Mouse (Mus musculus) heart, embryonic 16.5 days (tissue): ENCODE results near the gene Ddx25. TPM values are rescaled to one million over a fixed set of nuclear protein-coding genes. Genes with fewer than 3 reads are reported as not detected.

Source experiments
- ATAC-seq: fragments of 200-750 bp; cut with Nextera tagmentation; replicated peaks from 2 replicates; pipeline ENCODE4 v1.8.0; 2017; ENCODE audit warnings: moderate number of reproducible peaks; ENCODE audit not compliant: insufficient read depth, low FRiP score; ENCODE audit errors: extremely low read depth
- H3K27ac ChIP-seq: fragments of 300-500 bp; sonication (generic); 2 replicates; pipeline ENCODE4 v1.5.1; 2014; ENCODE audit warnings: mild to moderate bottlenecking, low read length, control low read depth, moderate library complexity
- H3K27me3 ChIP-seq: fragments of 300-500 bp; sonication (generic); 2 replicates; pipeline ENCODE4 v1.6.1; 2014; ENCODE audit warnings: low read length, mixed read lengths; ENCODE audit not compliant: control insufficient read depth, insufficient read depth
- H3K36me3 ChIP-seq: fragments of 300-500 bp; sonication (generic); 2 replicates; pipeline ENCODE4 v1.6.1; 2014; ENCODE audit not compliant: control insufficient read depth, insufficient read depth
- H3K4me1 ChIP-seq: fragments of 300-500 bp; sonication (generic); 2 replicates; pipeline ENCODE4 v1.6.1; 2014; ENCODE audit warnings: low read length, mixed read lengths; ENCODE audit not compliant: control insufficient read depth, insufficient read depth
- H3K4me2 ChIP-seq: fragments of 300-500 bp; sonication (generic); 2 replicates; pipeline ENCODE4 v1.6.1; 2014; ENCODE audit warnings: low read depth, mild to moderate bottlenecking, control low read depth, low read length
- H3K4me3 ChIP-seq: fragments of 300-500 bp; sonication (generic); 2 replicates; pipeline ENCODE4 v1.5.1; 2014; ENCODE audit warnings: mild to moderate bottlenecking, control low read depth, low read length
- H3K9ac ChIP-seq: fragments of 300-500 bp; sonication (generic); 2 replicates; pipeline ENCODE4 v1.6.1; 2014; ENCODE audit warnings: low read length, control low read depth
- H3K9me3 ChIP-seq: fragments of 300-500 bp; sonication (generic); replicated peaks from 2 replicates; pipeline ENCODE4 v1.6.1; 2016; ENCODE audit warnings: low read length; ENCODE audit not compliant: control insufficient read depth
- WGBS: fragments of 180-500 bp; shearing (Covaris S2); extraction: QIAGEN DNeasy Blood & Tissue Kit; methylation state at CpG from one replicate; pipeline ENCODE4 v1.1.7; 2014; 5-methylcytosine and 5-hydroxymethylcytosine counted together
- polyA plus RNA-seq: library from polyadenylated mRNA; unstranded; fragments of >200 nt; fragmentation: Nextera tagmentation; extraction: Ambion mirVana; gene quantifications from 2 replicates; pipeline ENCODE4 v1.2.1, GENCODE M21; 2015

Gene Ddx25
- 0.57 and 0.63 TPM in 2 replicates for polyA plus RNA-seq

- Histone ChIP-seq H3K27ac (peak within 1 kb of the TSS; percentile 77), H3K9me3 (no peaks in the 10 kb centered on the region), H3K27me3 (peaks cover 17% of the 10 kb centered on the region), H3K36me3 (peaks cover 11% of the 10 kb centered on the region), H3K4me1 (peaks cover 20% of the 10 kb centered on the region), H3K4me3 (peak within 1 kb of the TSS; percentile 94), H3K4me2 (peak within 1 kb of the TSS; percentile 95), H3K9ac (peak within 1 kb of the TSS; percentile 83)
- 1% methylated on average over 52 of the region's 59 CpGs for WGBS
- peak; percentile 56 for ATAC-seq
These were observed at the start of gene Ddx25, which contains the start of gene Pus3 for GRCm38 (mm10) chr9:35558257-35559008. Gene Ddx25, minus strand, starts transcription at chr9:35558528. Gene Pus3, plus strand, starts transcription at chr9:35558595.

- Histone ChIP-seq H3K9me3 (no peaks in the 10 kb centered on the region), H3K27me3 (no peaks in the 10 kb centered on the region), H3K36me3 (no peaks in the 10 kb centered on the region), H3K4me1 (no peaks in the 10 kb centered on the region), H3K4me2 (no peak overlapping the region), H3K27ac (no peak overlapping the region), H3K4me3 (no peak overlapping the region), H3K9ac (no peak overlapping the region)
- no peak for ATAC-seq
- WGBS: 58% methylated on average over 8 of the region's 8 CpGs
These were observed 49.5 kb upstream of the Ddx25 start for GRCm38 (mm10) chr9:35607647-35608405.

GRCm38 (mm10) chr9:35592903-35593302 is 34.6 kb upstream of the Ddx25 start:
- WGBS: 6% methylated on average over 2 of the region's 2 CpGs

GRCm38 (mm10) chr9:35587674-35588073 is 29.3 kb upstream of the Ddx25 start:
- 24% methylated on average over 1 of the region's 1 CpGs for WGBS

More at GRCm38 (mm10) chr9:35592903-35593302, 34.6 kb upstream of the Ddx25 start:
- Histone ChIP-seq H3K4me2 (no peak overlapping the region), H3K27me3 (no peaks in the 10 kb centered on the region), H3K4me3 (no peak overlapping the region), H3K9ac (no peak overlapping the region), H3K9me3 (no peaks in the 10 kb centered on the region), H3K27ac (no peak overlapping the region), H3K36me3 (no peaks in the 10 kb centered on the region), H3K4me1 (no peaks in the 10 kb centered on the region)
- ATAC-seq: no peak

GRCm38 (mm10) chr9:35574416-35574815 is 16.1 kb upstream of the Ddx25 start:
- Histone ChIP-seq H3K4me1 (peaks cover 3% of the 10 kb centered on the region; the same call in 1 of the 2 replicates), H3K27me3 (peaks cover 9% of the 10 kb centered on the region), H3K36me3 (no peaks in the 10 kb centered on the region), H3K27ac (no peak overlapping the region), H3K9me3 (no peaks in the 10 kb centered on the region), H3K9ac (0 out of 2 replicates have a peak overlapping the region, but pooled peaks have one; percentile 34), H3K4me3 (peak overlapping the region; percentile 47), H3K4me2 (peak overlapping the region; percentile 65)
- WGBS: 5% methylated on average over 32 of the region's 32 CpGs
- ATAC-seq: no peak

More at GRCm38 (mm10) chr9:35587674-35588073, 29.3 kb upstream of the Ddx25 start:
- no peak overlapping the region for H3K9ac ChIP-seq
- no peak overlapping the region for H3K4me3 ChIP-seq
- no peaks in the 10 kb centered on the region for H3K4me1 ChIP-seq
- H3K9me3 ChIP-seq: no peaks in the 10 kb centered on the region
- H3K4me2 ChIP-seq: no peak overlapping the region
- no peak for ATAC-seq
- no peaks in the 10 kb centered on the region for H3K27me3 ChIP-seq
- no peak overlapping the region for H3K27ac ChIP-seq
- H3K36me3 ChIP-seq: no peaks in the 10 kb centered on the region

- Histone ChIP-seq H3K27me3 (peaks cover 7% of the 10 kb centered on the region), H3K4me2 (peak overlapping the region; percentile 69), H3K4me1 (peaks cover 5% of the 10 kb centered on the region), H3K4me3 (peak overlapping the region; percentile 74), H3K9ac (peak overlapping the region; percentile 75), H3K9me3 (no peaks in the 10 kb centered on the region), H3K27ac (peak overlapping the region; percentile 90), H3K36me3 (peaks cover 15% of the 10 kb centered on the region)
- 5% methylated on average over 5 of the region's 5 CpGs for WGBS
- ATAC-seq: no peak
These were observed 12.3 kb upstream of the Ddx25 start for GRCm38 (mm10) chr9:35570663-35571062.

GRCm38 (mm10) chr9:35569571-35570534 is 11.5 kb upstream of the Ddx25 start, which contains the start of the genes Pate2 and Hyls1:
Gene Pate2, plus strand, starts transcription at chr9:35570284.
Gene Hyls1, minus strand, starts transcription at chr9:35570398.
- Histone ChIP-seq H3K9me3 (no peaks in the 10 kb centered on the region), H3K36me3 (peaks cover 15% of the 10 kb centered on the region), H3K4me2 (peak within 1 kb of the TSS; percentile 71), H3K4me1 (peaks cover 11% of the 10 kb centered on the region), H3K4me3 (peak within 1 kb of the TSS; percentile 74), H3K9ac (peak within 1 kb of the TSS; percentile 85), H3K27me3 (peaks cover 7% of the 10 kb centered on the region), H3K27ac (peak within 1 kb of the TSS; percentile 90)
- WGBS: under 1% methylated on average over 86 of the region's 86 CpGs
- peak; percentile 98 for ATAC-seq

GRCm38 (mm10) chr9:35567995-35568394 is 9.7 kb upstream of the Ddx25 start:
- ATAC-seq: no peak
- WGBS: 89% methylated on average over 3 of the region's 3 CpGs
- H3K4me3 ChIP-seq: no peak overlapping the region

More at GRCm38 (mm10) chr9:35567995-35568394, 9.7 kb upstream of the Ddx25 start:
- no peaks in the 10 kb centered on the region for H3K9me3 ChIP-seq
- H3K36me3 ChIP-seq: peaks cover 15% of the 10 kb centered on the region
- H3K27me3 ChIP-seq: no peaks in the 10 kb centered on the region
- no peak overlapping the region for H3K4me2 ChIP-seq
- H3K27ac ChIP-seq: no peak overlapping the region
- no peak overlapping the region for H3K9ac ChIP-seq
- H3K4me1 ChIP-seq: peaks cover 8% of the 10 kb centered on the region
